Mouse (Mus musculus) liver, adult 2 months (tissue): Measurements from ENCODE around the gene Zbtb20.

Source experiments
- CTCF ChIP-seq: fragments of 200-500 bp; IDR thresholded peaks from 2 replicates; pipeline ENCODE4 v1.5.1; 2011; ENCODE audit warnings: low read depth, low read length, control low read depth
- POLR2A ChIP-seq: fragments of 200-500 bp; IDR thresholded peaks from 2 replicates; pipeline ENCODE4 v1.6.1; 2011; ENCODE audit warnings: low read length, control low read depth; ENCODE audit not compliant: insufficient read depth; ENCODE audit errors: extremely low read depth

DNA sequence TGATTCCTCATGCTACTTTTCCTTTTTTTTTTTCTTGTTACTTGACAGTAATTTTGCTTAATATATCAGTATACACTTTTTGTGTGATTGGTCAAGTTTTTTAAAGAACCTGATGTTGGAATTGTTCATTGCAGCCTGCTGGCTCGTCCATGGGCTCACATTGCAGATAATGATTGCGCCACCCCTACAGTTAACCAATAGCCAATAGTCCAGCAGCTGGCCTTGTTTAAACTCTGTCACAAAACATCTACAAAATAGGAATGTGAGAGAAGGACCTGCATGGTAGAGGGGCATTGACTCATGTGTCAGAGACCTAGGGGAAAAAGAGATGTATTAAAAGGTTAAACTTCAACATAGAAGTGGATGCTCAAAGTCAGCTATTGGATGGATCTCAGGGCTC, 97.2 kb downstream of the Zbtb20 start:
- no peak for TF ChIP-seq CTCF
- TF ChIP-seq POLR2A = no peak
